Mouse (Mus musculus) monocyte, adult 5-6 weeks (primary cell): ENCODE results near the gene Taf6l. TPM values are rescaled to one million over a fixed set of nuclear protein-coding genes. Genes with fewer than 3 reads are reported as not detected.
A peak's percentile ranks its signal among the peaks of the same experiment; 100 is the strongest.

Experiments used
- ATAC-seq: fragments of 153-309, 156-312 bp; replicated peaks from 2 replicates; pipeline ENCODE4 v1.8.0; 2017; ENCODE audit warnings: mild to moderate bottlenecking; ENCODE audit not compliant: low TSS enrichment, insufficient number of reproducible peaks, severe bottlenecking, poor library complexity, low FRiP score
- total RNA-seq: library from RNA; stranded (forward); fragments of 200-1000, 200-491, 200-594 nt; gene quantifications from 3 replicates; pipeline ENCODE4 v1.2.3, GENCODE M21; 2017

The Taf6l gene
- total RNA-seq, 1 experiment from 2014 or later = 4.5 TPM

DNA sequence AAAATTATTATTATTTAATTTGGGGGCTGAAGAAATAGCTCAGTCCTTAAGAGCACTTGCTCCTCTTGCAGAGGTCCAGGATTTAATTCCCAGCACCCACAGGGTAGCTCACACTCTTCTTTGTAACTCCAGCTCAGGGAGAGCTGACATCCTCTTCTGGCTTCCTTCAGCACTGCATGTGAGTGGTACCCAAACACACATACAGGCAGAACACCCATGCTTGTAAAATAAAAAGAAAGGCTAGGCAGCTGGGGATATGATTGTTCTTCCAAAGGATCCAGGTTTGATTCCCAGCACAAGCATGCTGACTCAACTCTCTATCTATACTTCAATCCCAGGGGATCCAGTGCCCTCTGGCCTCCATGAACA is 12.7 kb upstream of the Taf6l start:
- ATAC-seq = no peak

DNA sequence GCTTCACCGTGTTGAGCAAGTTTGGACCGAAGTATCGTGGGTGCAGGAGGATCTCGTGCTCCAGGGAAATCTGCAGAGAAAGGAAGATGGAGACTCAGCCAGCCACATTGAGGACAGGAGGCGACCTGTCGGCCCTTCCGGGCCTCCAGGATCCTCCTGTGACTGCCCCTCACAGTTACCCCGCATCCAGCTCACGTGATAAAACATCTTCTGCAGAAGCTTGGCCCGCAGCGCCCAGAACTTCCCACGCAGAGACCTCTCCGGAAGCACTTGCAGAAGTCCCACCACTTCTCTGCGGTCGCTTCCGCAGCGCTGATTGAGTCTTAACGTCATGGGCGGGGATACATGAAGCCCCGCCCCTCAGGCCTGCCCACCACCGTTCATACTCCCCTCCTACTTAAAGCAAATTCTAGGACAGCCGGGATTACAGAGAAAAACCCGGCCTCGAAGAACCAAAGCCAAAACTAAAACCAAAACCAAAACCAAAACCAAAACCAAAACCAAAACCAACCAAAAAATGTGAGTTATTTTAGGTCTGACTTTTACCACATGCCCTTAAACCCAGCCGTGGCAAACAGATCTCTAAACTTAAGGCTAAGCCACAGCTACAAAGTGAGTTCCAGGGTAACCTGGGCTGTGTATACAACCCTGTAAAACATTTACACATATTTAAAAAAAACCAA is 12.2 kb upstream of the Taf6l start, which contains the start of gene Polr2g:
Gene Polr2g, minus strand, starts transcription at position 314 of the 683 bp plus-strand sequence.
- ATAC-seq = peak; percentile 80

DNA sequence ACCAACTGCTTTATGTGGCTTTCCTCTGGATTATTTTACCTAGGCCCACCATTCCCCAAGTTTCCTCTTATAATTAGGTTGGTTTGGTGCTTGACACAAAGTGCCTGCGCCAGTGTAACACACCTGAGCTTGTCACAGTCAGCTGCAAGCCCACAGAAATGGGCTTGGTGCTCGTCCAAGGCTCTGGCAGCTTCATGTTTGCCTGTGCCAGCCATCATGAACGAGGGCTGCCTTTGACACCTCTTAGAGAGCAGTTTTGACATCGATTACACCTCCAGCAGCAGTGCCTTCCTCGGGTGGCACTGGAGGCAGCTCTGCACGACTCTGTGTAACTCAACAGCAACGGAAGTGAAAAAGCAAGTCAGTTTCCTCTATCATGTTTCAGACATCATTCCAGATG is 4.0 kb upstream of the Taf6l start:
- ATAC-seq = no peak

DNA sequence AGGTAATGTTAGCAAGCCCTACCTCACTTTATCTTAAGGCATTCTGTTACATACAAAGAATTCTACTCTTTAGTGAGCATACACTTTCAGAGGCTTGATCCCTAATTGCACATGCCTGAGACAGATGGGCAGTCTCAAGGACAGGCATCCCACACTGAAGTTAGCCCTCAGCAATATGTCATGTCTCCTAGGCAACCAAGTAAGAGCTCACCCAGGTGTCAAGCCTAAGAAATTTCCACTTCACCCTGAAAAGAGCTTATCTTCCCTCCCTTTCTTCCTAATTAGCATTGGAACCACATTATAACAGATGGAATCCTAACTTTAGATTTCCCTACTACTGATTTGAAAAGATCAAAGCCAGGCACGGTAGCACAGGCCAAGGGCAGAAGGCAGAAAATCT is 3.0 kb upstream of the Taf6l start:
- ATAC-seq = no peak

DNA sequence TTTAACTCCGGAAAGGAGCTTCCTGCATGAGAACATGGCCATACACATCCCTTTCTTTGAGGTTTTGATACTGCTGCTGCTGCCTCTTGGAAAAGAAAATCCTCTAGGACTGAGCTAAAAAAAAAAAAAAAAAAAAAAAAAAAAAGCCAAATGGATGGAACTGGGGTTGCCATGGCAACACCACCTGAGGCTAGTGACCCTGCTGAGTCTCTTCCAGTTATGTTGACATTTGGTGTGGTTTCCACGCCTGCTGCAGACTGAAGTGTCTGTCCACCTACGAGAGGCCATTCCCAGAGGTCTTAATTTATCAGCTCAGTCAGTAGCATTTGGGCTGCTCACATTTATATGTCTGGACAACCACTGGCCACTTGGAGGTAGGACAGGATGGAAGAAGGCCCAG is 2.3 kb upstream of the Taf6l start:
- no peak for ATAC-seq

DNA sequence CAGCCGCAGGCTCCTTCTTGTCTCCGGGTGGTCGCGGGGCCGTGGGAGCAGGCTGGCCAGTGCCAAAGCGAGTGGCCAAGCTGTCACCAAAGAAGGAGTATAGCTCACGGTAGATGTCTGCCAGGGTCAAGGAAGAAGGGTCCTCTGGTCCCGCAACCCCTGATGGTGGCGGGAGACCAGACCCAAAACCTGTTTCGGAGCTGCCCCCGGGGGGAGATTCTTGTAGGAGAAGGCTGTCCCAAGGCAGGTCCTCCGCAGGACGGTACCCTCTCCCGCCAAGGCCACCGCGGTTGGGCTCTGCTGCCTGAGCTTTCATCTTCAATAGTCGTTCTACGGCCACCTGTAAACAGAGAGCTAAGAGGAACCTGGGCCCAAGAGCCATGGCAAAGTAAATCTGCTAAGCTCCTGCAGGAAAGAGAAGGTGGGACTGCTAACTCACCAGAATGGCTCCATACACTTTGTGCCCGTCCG is 11.2 kb downstream of the Taf6l start:
- no peak for ATAC-seq

DNA sequence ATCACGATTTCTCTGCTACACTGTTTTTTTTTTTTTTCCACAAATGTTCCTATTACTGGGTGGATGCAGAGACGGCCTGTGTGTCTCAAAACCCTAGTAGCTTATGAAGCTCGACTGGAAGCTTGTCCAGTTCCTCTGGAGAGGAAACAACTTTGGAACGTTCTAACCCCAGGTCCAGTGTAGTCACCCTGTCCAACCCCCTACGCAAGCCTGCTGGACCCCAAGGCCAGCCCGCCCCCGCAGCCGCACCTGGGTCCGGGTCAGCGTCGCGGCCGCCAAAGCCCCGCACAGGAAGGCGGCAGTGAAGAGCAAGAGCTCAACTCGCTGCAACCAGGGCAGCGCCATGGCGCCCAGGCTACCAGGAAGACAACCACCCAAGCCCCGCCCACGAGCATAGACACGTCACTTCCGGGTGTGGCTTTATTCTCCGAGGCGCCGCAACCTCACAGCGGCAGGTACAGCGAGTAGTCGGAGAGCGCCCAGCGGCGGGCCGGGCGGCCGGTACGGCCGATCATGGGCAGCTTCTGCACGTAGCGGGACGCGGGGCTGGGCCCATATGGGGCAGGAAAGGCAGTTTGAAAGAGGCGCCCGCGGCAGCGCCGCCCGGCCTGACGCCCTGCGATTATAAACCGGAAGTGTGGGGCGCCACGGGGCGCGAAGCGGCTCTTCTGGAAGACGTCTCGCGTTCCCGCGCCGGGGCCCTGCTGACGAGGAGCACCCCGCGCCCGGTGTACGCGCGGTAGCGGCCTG is 12.0 kb downstream of the Taf6l start, which contains the start of gene Tmem179b:
Gene Tmem179b, minus strand, starts transcription at position 382 of the 750 bp plus-strand sequence.
- peak; percentile 87 for ATAC-seq

DNA sequence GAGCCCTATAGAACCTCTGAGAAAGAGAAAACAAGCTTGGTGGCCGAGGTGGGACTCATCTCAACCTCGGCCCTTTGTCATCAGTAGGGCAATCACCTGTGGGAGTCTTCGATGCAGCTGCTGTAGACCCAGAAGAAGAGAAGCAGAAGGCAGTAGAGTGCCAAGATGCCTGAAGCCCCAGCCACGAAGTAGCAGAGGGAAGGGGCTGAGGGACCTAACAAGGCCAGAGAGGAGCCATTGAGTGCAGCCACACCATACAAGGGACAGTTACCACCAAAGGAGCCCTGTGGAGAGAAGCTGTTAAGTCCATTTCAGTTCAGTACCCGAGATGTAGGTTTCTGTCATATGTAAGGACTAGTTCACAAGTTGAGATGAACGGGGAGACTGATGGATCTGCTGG is 12.8 kb downstream of the Taf6l start:
- no peak for ATAC-seq

DNA sequence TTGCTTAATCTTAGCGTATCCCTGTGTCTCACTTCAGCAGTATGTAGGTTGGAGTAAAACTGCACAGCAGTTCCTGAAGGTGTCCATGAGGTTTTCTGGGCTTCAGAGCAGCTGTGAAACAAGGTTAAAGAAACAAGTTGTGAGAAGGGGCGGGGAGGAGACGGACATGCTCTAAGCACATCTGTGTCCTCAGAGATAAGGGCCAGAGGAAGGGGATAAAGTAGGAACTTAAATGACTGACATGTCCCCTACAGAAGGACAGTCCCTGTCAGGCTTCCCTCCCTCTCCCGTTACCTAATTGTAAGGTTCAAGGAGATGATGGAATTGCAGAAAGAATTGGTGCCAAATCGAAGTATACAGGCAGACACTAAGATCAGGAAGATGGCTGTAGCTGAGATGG is 13.2 kb downstream of the Taf6l start:
- no peak for ATAC-seq

DNA sequence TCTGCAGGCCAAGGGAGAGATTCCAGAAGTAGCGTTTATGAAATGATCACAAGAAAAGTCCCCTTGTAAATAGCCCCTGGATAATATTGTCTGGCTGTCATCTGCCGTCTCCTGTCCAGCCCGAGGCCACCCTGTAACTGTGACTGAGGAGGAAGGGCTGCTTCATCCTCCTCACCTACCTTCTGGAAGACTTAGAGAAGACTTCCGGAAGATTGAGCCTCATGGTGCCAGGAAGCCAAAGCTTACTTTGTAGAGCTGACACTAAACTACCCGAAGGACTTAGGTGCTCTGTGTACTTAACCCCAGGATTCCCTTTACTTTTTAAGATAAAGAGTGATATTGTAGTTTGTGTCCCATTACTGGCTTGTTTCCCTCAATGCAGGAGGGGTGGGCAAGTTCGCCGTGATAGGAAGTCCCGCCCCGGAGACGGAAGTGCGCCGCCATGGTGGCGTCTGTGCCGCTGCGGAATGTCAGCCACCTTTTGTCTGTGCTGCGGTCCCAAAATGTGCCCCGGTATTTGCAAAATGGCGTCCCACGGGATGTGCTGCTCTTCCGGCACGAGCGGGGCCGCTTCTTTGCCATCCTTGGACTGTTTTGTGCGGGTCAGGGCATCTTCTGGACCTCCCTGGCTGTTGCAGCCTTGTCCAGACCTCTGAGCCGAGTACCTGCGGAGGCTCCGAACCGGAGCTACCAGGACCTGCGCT is 15.5 kb downstream of the Taf6l start, which contains the start of gene Tmem223:
Gene Tmem223, plus strand, starts transcription at position 430 of the 704 bp plus-strand sequence.
- peak; percentile 72 for ATAC-seq

DNA sequence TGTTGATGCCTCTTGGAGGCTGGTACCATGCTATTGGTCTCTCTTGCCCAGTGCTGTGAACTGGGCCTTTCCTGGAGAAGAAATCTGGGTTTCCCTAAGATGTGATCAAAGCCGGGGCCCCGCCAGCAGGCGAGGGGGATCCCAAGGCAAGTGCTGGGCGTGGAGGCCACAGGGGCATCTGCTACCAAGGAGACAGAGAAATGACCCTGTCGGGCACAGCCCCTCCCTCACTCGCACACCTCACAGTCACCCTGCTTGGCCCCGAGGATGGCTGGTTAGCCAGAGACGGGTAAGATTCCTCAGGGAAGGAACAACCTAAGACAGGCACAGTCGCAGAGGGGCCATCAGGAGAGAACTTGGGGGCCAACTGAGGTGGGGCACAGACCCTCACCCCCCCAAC is 20.7 kb downstream of the Taf6l start:
- no peak for ATAC-seq

DNA sequence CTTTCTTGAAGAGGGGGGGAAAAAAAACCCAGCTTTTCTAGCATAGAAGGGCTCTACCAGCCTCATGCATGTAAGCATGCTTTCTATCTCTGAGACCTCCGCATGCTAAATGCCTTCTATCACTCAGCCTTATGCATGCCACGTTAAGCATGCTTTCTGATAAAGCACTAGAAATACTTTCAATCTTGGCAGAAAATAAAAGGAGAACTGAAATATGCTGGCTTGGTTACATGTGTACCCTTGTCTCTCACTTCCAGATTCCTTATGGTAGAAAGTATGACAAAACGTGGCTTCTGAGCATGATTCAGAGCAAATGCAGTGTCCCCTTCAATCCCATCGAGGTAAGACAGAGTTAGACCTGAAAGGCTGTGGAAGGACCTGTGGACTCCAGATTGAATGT is 22.9 kb downstream of the Taf6l start:
- no peak for ATAC-seq

DNA sequence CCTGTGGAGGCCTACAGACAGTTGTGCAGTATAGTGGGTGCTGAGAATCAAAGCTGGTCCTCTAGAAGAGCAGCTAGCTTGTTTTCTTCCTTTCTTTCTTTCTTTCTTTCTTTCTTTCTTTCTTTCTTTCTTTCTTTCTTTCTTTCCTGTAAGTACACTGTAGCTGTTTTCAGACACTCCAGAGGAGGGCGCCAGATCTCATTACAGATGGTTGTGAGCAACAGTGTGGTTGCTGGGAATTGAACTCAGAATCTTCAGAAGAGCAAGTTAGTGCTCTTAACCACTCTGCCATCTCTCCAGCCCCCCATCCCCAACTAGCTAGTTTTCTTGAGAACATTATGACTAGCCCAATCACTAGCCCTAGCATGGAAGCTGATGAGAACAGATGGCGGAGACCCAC is 25.5 kb downstream of the Taf6l start:
- ATAC-seq = no peak

DNA sequence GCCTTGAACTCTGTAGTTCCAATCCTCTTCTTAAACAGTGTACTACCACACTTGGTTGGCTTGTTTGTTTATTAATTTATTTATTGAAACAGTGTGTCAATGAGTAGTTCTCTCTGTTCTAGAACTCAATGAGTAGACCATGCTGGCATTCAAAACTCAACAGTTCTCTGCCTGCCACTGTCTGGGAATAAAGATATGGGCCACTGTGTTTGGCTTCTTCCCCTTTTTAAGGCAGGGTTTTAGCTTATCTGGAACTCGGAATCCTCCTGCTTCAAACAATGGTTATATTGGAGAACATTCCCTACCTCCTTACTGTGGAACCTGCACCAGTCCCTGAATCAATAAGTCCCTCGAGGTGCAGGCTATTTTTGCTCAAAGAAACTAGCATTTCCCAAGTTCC is 27.3 kb downstream of the Taf6l start:
- ATAC-seq = no peak

DNA sequence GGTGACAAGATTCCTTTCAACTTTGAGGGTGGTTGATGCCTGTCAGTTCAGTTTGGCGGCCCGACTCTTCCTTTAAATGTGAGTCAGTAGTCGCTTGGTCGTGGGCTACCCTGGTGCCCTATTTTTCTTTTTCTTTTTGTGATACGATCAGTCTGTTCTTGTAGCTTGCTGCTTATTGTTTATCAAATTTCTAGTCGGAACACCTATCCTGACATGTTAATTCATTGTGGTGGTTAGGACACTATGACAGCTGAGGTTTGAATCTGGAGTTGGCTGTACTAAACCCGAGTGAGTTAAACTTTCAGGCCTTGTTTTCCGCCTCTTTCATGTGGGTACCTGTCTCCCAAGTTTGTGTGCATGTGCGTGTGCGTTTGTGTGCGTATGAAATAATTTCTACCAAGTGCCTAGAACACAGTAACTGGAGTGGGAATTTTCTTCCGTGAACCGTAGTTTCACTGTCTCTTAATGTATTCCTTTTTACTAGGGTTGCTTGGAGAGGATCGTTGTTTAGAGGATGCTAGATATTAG is 28.7 kb downstream of the Taf6l start:
- ATAC-seq = no peak

DNA sequence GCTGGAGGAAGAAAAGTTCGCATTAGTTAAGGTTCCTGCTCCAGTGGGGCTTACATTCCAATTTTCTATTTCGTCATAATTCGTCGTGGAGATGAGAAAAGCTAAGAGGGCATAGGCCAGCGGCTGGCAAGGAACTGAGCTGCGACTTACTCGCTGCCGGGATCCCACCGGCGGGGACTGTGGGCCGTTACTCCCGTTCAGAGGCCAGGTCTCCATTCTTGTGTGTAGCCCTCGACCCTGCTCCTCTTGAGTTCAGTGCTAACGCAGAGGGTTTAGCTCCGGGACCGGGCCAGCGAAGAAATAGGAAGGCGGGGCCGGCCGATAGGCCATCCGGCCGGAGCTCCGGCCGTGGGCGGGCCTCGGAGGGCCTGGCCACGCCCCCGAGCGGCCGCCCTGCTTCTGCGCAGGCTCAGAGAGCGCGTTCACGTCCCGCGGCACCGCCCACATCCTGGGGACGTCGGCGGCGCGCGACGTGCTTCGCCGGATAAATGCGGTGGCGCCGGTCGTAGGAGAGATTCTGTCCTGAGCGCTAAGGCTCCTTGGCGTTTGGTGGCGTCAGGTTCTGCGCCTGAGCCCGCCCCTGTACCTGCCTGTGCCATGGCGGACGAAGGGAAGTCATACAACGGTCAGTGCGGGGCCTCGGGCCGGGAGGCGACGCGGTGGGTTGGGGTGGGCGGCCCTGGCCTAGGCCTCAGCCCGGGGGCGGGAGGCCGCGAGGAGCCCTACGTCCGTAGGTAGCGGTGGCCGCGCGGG is 29.4 kb downstream of the Taf6l start, which contains the start of gene Nxf1:
Gene Nxf1, plus strand, starts transcription at position 439 of the 753 bp plus-strand sequence.
- peak; percentile 86 for ATAC-seq

DNA sequence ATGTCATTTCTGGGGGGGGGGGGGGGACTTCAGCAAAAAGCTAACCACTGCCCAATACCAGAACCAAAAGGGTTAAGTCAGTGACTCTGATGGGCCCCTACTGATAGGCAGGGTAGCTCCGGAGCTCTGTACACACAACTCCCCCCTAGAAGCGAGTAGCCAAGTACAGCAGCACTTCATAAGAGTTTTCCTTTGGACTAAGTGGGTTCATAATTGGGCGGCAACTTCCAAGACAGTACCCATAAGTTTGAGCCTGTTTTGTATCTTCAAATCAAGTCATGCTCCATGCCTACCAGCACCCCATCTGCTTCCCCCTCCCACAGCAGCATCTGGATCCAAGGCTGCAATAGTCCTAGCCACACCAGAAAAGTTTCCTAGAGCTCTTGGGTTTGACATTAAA is 30.6 kb downstream of the Taf6l start:
- ATAC-seq = no peak

DNA sequence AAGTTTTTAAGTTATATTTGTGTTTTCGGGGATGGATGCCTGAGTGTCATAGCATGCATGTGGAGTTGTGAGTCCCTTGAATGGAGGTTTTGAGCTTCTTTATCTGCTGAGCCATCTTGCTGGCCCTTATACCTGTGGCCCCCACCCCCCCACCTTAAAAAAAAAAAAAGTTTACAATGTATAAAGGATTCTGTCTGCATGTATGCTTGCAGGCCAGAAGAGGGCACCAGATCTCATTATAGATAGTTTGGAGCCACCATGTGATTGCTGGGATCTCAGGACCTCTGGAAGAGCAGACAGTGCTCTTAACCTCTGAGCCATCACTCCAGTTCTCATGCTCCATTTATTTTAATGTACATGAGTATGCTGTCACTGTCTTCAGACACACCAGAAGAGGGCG is 38.8 kb downstream of the Taf6l start:
- ATAC-seq = no peak

DNA sequence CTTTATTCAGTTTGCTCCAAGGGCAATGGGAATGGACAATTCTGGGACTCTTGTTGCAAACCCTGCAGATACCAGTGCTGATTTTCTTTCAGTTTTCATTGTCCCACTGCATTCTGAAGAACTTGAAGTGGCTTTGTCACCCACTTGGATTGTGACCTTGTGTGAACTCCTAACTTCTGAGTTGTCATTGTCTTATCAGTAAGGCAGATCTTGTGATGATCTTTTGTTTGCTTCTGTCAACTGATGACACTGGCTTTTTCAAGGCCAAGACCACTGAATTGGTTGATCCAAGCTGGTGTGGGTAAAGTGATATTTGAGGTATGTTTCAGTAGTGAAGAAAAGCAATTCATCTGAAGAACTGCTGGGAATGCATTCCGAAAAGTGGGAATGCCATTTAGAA is 40.8 kb downstream of the Taf6l start:
- ATAC-seq = no peak
